Mouse (Mus musculus) C2C12 (cell line): Measurements from ENCODE around the gene Frmd4b. TPM values are rescaled to one million over a fixed set of nuclear protein-coding genes. Genes with fewer than 3 reads are reported as not detected.

Experiments
- H3K27me3 ChIP-seq: one replicate; pipeline ENCODE4 v1.6.1; 2011; ENCODE audit not compliant: control insufficient read depth, insufficient read depth, insufficient read length
- H3K36me3 ChIP-seq: one replicate; pipeline ENCODE4 v1.6.1; 2011; ENCODE audit not compliant: control insufficient read depth, insufficient read depth
- H3K4me3 ChIP-seq: one replicate; pipeline ENCODE4 v1.5.1; 2011; ENCODE audit warnings: mild to moderate bottlenecking, control low read depth; ENCODE audit not compliant: poor library complexity, insufficient read depth, severe bottlenecking
- H3K79me2 ChIP-seq: one replicate; pipeline ENCODE4 v1.6.1; 2011; ENCODE audit not compliant: control insufficient read depth, insufficient read depth
- H3K79me3 ChIP-seq: one replicate; pipeline ENCODE4 v1.6.1; 2011; ENCODE audit warnings: low read depth, control low read depth
- H3ac ChIP-seq: one replicate; pipeline ENCODE3; 2011; ENCODE audit warnings: low read depth; ENCODE audit not compliant: control insufficient read depth, insufficient read length
- CEBPB ChIP-seq: IDR thresholded peaks from one replicate; pipeline ENCODE4 v1.6.1; 2011; ENCODE audit warnings: low read depth, mild to moderate bottlenecking, control low read depth, moderate library complexity
- CTCF ChIP-seq: IDR thresholded peaks from one replicate; pipeline ENCODE4 v1.5.1; 2011; ENCODE audit not compliant: control insufficient read depth, insufficient read depth, insufficient read length
- FOSL1 ChIP-seq: IDR thresholded peaks from one replicate; pipeline ENCODE4 v1.8.0; 2011; ENCODE audit warnings: mild to moderate bottlenecking, low read length; ENCODE audit not compliant: poor library complexity, insufficient read depth, severe bottlenecking
- MAX ChIP-seq: IDR thresholded peaks from one replicate; pipeline ENCODE4 v1.6.1; 2011; ENCODE audit warnings: mild to moderate bottlenecking, control low read depth
- MYOD1 ChIP-seq: IDR thresholded peaks from one replicate; pipeline ENCODE4 v1.6.1; 2011; ENCODE audit warnings: low read depth; ENCODE audit not compliant: control insufficient read depth, insufficient read length
- MYOG ChIP-seq: IDR thresholded peaks from one replicate; pipeline ENCODE4 v1.6.1; 2011; ENCODE audit not compliant: control insufficient read depth, insufficient read length; ENCODE audit errors: extremely low read depth
- USF1 ChIP-seq: IDR thresholded peaks from one replicate; pipeline ENCODE4 v1.6.1; 2011; ENCODE audit warnings: low read depth, mild to moderate bottlenecking, control low read depth, moderate library complexity
- polyA plus RNA-seq: library from polyadenylated mRNA; unstranded; fragments of >200 nt; fragmentation: generic; extraction: Trizol; gene quantifications from one replicate; pipeline ENCODE4 v1.2.1, GENCODE M21; 2012; ENCODE audit warnings: missing spikeins

Frmd4b gene
- polyA plus RNA-seq, 1 experiment, result not detected

DNA sequence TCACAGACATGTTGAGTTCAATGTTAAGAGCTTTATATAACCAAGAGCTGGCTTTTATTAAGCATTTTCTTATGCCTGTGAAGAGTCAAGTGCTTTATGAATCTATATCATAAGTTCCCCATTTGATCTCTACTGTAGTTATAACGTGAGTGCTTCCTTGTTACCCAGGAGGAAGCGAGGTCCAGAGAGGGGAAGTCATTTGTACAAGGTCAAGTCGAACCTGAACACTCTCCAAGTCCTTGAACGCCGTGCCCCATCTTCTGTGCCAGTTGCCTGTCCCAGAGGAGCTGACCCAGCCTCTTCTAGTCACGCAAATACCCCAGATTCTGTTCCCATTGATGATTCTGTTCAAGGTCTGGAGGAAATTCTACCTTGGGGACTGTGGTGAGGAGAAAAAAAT, 135.4 kb downstream of the Frmd4b start:
- TF ChIP-seq MYOD1 (no peak), MYOG (no peak), MAX (no peak), CEBPB (no peak), USF1 (no peak), FOSL1 (no peak), CTCF (no peak)
- Histone ChIP-seq H3K79me3 (no peaks in the 10 kb centered on the region), H3ac (no peak overlapping the region), H3K36me3 (no peaks in the 10 kb centered on the region), H3K79me2 (no peaks in the 10 kb centered on the region), H3K27me3 (peaks cover 30% of the 10 kb centered on the region), H3K4me3 (no peak overlapping the region)

DNA sequence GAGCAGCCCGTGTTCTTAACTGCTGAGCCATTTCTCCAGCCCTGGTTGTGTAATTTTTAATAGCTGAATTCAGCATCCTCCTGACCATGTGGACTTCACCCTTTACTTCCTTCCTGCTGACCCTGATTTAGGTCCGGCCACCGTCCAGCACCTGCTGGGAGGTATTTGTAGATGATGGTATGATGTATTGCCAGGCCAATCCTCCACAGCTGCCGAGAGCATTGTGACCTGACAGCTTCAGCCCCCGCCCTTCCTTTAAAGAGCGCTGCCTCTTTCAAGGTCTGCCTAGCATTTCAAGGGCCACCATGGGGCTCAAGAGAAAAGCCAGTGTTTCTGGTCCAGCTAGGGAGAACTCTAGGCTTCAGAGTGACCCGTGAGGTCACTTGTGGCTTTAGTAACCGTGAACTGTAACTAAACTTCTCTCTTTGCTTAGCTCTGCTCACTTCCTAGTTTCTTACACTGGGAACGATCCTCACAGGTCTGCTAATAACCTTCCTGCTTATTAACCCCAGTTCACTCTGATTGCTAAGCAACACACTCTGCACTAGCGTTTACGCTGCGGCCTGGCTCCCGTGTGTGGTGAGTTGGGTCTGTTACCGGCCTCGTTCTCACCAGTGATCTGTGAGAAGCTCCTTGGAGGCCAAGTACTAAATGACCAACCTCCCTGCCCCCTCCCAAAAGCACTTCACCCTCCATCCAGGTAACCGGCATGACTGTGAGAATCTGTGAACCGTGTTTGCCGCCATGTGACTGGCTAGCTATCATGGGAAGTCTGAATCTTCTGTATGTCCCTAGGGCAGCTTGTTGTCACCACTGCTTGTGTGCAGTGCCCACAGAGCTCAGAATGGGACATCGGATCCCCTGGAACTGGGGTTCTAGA, 138.1 kb downstream of the Frmd4b start:
- Histone ChIP-seq H3K36me3 (no peaks in the 10 kb centered on the region), H3K27me3 (peaks cover 16% of the 10 kb centered on the region), H3K79me2 (no peaks in the 10 kb centered on the region), H3K79me3 (no peaks in the 10 kb centered on the region), H3ac (no peak overlapping the region), H3K4me3 (no peak overlapping the region)
- TF ChIP-seq MYOG (no peak), CTCF (no peak), CEBPB (no peak), MAX (no peak), MYOD1 (no peak), FOSL1 (no peak), USF1 (no peak)

DNA sequence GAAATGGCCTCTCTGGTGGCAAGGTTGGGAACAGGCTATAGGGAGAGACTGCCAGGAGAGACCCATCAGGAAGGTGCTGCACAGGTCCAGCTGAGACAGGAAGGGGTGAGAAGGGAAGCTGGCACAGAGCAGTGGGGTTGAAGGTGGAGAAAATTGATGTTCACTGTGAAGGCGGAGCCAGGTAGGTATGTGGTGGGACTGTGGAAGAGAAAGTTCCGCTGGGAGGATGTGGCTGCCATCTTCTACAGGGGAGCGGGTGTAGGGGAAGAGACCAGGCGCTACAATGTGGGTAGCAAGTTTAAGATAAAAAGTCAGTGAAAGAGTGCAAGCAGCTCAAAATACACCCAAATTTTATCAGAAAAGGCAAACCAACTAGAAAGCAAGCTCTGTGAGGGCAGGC, 143.7 kb downstream of the Frmd4b start:
- no peaks in the 10 kb centered on the region for H3K27me3 ChIP-seq
- no peak overlapping the region for H3ac ChIP-seq
- H3K79me3 ChIP-seq, result no peaks in the 10 kb centered on the region
- TF ChIP-seq CTCF, result no peak
- no peak for TF ChIP-seq CEBPB
- no peak for TF ChIP-seq USF1
- no peak for TF ChIP-seq FOSL1
- no peak for TF ChIP-seq MYOD1
- TF ChIP-seq MYOG, result no peak
- TF ChIP-seq MAX, result no peak
- H3K36me3 ChIP-seq, result no peaks in the 10 kb centered on the region
- H3K79me2 ChIP-seq, result no peaks in the 10 kb centered on the region
- H3K4me3 ChIP-seq, result no peak overlapping the region

- Histone ChIP-seq H3K4me3 (no peak overlapping the region), H3K79me2 (no peaks in the 10 kb centered on the region), H3K27me3 (no peaks in the 10 kb centered on the region), H3K36me3 (no peaks in the 10 kb centered on the region), H3K79me3 (no peaks in the 10 kb centered on the region), H3ac (no peak overlapping the region)
- TF ChIP-seq MYOD1 (no peak), CTCF (no peak), FOSL1 (no peak), MYOG (no peak), USF1 (no peak), CEBPB (no peak), MAX (no peak)
Measured at GRCm38 (mm10) chr6:97472873-97473550, 144.3 kb downstream of the Frmd4b start.

DNA sequence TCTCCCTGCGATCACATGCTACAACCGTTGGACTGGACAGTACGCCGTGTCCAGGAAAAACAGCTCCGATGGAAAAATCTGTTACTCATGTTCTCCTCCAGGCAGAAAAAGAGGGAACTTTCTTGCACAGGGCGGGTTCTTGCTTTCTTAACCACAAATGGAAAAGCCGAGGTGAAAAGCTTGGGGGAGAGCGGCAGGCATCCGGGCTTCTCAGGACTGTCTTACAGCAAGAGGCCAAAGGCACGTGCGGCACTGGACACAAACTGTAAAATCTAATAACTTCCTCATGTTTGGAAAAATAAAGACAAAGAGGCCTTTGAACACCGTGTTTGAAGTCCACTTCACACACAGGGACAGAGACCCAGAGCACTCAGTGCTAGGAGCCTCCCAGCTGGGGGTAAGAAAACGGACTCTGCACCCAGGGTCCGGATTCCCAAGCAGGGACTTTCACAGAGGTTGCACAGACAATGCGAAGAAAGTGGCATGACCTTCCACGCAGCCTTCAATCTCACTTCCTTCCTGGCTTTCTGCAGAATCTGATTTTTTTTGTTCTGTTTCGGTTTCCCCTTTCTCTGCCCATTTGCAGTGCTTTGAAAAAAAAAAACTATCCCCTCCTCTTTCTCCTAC, 153.3 kb downstream of the Frmd4b start:
- no peaks in the 10 kb centered on the region for H3K79me2 ChIP-seq
- H3ac ChIP-seq, result no peak overlapping the region
- TF ChIP-seq MYOG (no peak), MYOD1 (no peak), USF1 (no peak), FOSL1 (no peak), CEBPB (no peak), MAX (no peak), CTCF (no peak)
- H3K27me3 ChIP-seq, result peaks cover under 1% of the 10 kb centered on the region
- no peaks in the 10 kb centered on the region for H3K79me3 ChIP-seq
- H3K36me3 ChIP-seq, result no peaks in the 10 kb centered on the region
- no peak overlapping the region for H3K4me3 ChIP-seq

DNA sequence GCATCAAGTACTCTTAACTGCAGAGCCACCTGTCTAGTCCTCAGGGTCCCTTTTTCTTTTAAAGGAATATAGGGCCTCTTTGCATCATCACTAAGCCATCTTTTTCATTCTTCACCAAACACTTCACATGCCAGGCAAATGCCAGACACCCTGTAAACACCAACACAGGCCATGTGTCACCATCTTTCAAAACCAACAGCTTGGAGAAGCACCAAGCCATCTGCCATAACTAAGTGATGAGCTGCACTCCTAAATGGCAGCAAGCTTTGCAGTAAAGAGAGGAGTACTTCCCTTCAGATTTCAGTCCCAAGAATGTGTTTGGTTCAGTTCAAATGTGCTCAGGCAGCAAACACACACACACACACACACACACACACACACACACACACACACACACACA, 154.9 kb downstream of the Frmd4b start:
- no peak for TF ChIP-seq MYOD1
- no peak for TF ChIP-seq USF1
- TF ChIP-seq FOSL1, result no peak
- TF ChIP-seq MYOG, result no peak
- TF ChIP-seq MAX, result no peak
- no peak for TF ChIP-seq CEBPB
- Histone ChIP-seq H3K79me2 (no peaks in the 10 kb centered on the region), H3K36me3 (no peaks in the 10 kb centered on the region), H3K27me3 (peaks cover 4% of the 10 kb centered on the region), H3K4me3 (no peak overlapping the region), H3ac (no peak overlapping the region), H3K79me3 (no peaks in the 10 kb centered on the region)
